Mouse (Mus musculus): Measurements from ENCODE around the gene Lrrc75a.

Gene Lrrc75a

GRCm38 (mm10) chr11:62644602-62645336 lies 3.6 kb downstream of the Lrrc75a start:
- DNase-seq = no peak

GRCm38 (mm10) chr11:62643681-62644363 lies 4.5 kb downstream of the Lrrc75a start:
- DNase-seq = no peak

GRCm38 (mm10) chr11:62643011-62643631 lies 5.2 kb downstream of the Lrrc75a start:
- DNase-seq = peak; percentile 79 to 85

- no peak for DNase-seq
These were observed 6.1 kb downstream of the Lrrc75a start for GRCm38 (mm10) chr11:62642023-62642844.

GRCm38 (mm10) chr11:62640378-62640777 lies 7.9 kb downstream of the Lrrc75a start:
- DNase-seq = no peak

GRCm38 (mm10) chr11:62638402-62638801 lies 9.9 kb downstream of the Lrrc75a start:
- no peak for DNase-seq

- no peak for DNase-seq
These were observed 10.5 kb downstream of the Lrrc75a start for GRCm38 (mm10) chr11:62637806-62638205.

GRCm38 (mm10) chr11:62637401-62637800 lies 10.9 kb downstream of the Lrrc75a start:
- DNase-seq = no peak

GRCm38 (mm10) chr11:62636840-62637221 lies 11.5 kb downstream of the Lrrc75a start:
- DNase-seq = no peak

GRCm38 (mm10) chr11:62636105-62636839 lies 12.1 kb downstream of the Lrrc75a start:
- DNase-seq = no peak

GRCm38 (mm10) chr11:62635406-62635805 lies 12.9 kb downstream of the Lrrc75a start:
- no peak for DNase-seq

- DNase-seq = no peak
These were observed 17.2 kb downstream of the Lrrc75a start for GRCm38 (mm10) chr11:62631138-62631537.

- DNase-seq = no peak
These were observed 18.0 kb downstream of the Lrrc75a start for GRCm38 (mm10) chr11:62630225-62630821.

- DNase-seq = no peak
These were observed 18.7 kb downstream of the Lrrc75a start for GRCm38 (mm10) chr11:62629352-62630224.

- DNase-seq = no peak
These were observed 23.7 kb downstream of the Lrrc75a start for GRCm38 (mm10) chr11:62624341-62625291.

GRCm38 (mm10) chr11:62622850-62623249 lies 25.5 kb downstream of the Lrrc75a start:
- DNase-seq = no peak

- no peak for DNase-seq
These were observed 26.6 kb downstream of the Lrrc75a start for GRCm38 (mm10) chr11:62621586-62622283.

GRCm38 (mm10) chr11:62621079-62621478 lies 27.2 kb downstream of the Lrrc75a start:
- no peak for DNase-seq

- no peak for DNase-seq
These were observed 32.9 kb downstream of the Lrrc75a start for GRCm38 (mm10) chr11:62615456-62615855.

All from cerebellum, adult 18-20 months (tissue).